Mouse (Mus musculus): ENCODE measurements around the gene Gtdc1.

Gene Gtdc1

GRCm38 (mm10) chr2:44923056-44923883 is 4.2 kb downstream of the Gtdc1 start:
- no peak for DNase-seq

DNA sequence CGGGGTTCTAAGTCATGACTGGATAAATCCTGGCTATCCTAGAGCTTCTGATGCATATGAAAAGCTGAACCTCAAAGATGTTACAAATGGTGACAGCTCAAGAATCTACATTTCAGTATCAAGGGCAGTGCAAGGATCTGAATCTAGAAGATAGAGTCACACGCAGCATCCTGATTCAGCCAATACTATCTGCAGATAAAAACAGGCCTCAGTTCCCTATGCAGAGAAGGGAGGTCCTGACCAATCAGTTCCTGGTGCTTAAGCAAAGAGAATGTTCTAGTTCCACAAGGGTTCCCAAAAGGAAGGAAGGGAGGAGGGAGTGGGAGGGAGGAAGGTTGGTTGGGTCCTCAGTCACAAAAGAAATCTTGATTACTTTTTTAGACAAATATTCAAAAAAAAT is 5.0 kb downstream of the Gtdc1 start:
- DNase-seq = no peak

- DNase-seq = no peak
These were observed 7.0 kb downstream of the Gtdc1 start for GRCm38 (mm10) chr2:44920471-44920870.

GRCm38 (mm10) chr2:44919326-44919725 is 8.1 kb downstream of the Gtdc1 start:
- DNase-seq = no peak

DNA sequence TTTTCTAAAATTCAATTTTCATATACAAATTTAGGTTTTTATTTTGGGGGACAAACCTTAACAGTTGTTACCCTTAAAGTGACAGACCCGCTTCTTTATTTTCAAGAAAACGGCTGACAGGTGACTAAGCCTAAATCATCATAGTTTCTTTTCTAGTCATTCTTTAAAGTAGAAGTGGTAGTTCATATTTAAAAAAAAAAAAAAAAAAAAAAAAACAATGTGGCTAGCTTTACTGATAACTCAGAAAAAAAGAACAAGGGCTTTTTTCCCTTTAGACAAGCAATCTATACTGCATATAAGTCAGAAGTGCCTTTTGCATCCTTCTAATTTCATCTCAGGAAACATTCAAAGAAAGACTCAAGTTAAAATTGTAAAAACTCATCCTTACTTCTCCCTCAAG is 8.7 kb downstream of the Gtdc1 start:
- DNase-seq = no peak

- no peak for DNase-seq
These were observed 11.2 kb downstream of the Gtdc1 start for GRCm38 (mm10) chr2:44916286-44916685.

DNA sequence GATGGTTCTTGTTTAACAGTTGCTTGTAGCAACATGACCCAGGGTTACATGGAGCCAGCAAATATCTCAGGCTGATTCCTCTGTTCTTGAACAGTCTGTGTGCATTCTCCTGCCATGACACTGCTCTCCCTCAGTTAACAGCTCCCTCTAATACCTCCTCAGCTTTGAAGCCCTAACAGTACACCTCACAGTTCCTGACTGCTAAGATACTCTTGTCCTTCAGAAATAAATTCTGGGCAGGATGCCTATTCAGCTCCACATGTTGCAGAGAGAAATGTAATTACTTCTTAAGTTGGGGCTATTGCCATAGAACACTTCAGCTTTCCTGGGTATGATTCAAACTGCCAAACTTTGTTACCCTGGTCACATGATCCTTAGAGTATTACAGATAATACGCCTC is 29.7 kb downstream of the Gtdc1 start:
- no peak for DNase-seq

GRCm38 (mm10) chr2:44873718-44874117 is 53.7 kb downstream of the Gtdc1 start:
- DNase-seq = no peak

DNA sequence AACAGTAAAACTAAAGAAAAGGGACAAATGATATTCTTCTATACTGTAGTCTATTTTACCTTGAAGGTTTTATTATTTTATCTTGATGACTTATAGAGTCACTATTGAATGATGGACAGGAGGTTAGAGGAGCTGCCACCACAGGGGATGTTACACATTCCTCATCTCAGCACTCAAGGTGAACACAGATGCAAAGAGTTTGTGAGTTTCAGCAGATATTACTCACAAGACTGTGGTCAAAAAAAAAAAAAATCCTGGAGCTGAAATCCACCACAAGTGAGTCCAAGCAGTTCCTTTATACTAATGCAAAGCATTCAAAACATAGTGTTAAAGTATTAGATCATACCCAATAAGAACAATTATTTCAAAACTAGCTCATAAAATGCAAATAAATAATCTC is 62.7 kb downstream of the Gtdc1 start:
- DNase-seq = no peak

DNA sequence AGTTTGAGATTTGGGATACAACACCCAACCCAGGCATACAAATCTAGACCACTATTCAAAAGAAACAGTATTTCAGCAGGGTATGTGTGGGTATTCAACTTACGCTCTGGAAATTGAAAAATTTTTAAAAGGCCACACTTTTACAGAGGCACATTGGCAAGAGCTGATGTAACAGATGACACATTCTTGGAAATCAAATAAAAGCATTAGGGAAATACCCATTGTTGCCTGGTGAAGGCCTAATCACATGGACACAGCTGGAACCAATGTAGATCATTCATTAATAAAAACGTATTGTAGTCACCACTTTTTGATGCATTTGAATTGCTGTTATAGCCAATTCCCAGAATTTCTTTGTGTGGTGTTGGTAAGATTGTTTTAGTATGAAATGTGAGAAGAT is 73.0 kb downstream of the Gtdc1 start:
- DNase-seq = no peak

- no peak for DNase-seq
These were observed 77.8 kb downstream of the Gtdc1 start for GRCm38 (mm10) chr2:44849666-44850065.

- DNase-seq = no peak
These were observed 79.3 kb downstream of the Gtdc1 start for GRCm38 (mm10) chr2:44848156-44848555.

- DNase-seq = no peak
These were observed 82.0 kb downstream of the Gtdc1 start for GRCm38 (mm10) chr2:44845424-44845823.

DNA sequence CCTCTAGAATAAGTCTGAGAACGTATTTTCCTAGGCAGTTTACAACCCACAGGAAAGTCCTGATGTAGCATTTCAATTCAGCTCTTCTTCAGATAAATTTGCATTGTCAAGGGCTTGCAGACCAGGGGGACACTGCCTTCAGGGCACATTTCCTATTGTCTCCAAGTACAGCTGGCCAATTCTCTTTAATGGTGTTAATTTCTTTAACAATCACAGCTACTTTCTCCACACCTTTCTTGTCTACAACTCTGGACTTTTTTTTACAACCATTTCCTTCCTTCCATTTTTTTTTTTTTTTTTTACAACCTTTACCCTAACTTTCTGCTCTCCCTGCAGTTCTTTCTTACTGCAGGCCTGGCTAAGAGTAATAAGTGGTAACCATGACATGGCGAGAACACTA is 97.7 kb downstream of the Gtdc1 start:
- no peak for DNase-seq

DNA sequence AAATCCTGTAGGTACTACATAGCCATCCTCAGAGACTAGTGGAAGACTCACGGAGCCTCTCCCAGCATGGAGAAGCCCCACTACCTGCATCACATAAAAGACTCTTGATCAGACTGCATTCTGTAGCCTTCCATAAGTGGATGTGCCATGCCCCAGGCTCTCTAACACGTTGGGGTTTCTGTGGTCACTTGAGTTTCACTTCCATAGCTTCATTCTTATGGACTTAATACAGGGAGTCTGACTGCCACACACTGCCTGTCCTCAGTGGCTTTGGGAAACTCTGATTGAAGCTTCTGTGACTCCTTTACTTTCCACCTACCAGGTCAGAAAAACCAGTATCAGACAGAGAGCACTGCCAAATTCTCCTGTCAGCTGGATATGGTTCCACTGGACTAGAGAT is 98.1 kb downstream of the Gtdc1 start:
- no peak for DNase-seq

GRCm38 (mm10) chr2:44826609-44827008 is 100.8 kb downstream of the Gtdc1 start:
- DNase-seq = no peak

DNA sequence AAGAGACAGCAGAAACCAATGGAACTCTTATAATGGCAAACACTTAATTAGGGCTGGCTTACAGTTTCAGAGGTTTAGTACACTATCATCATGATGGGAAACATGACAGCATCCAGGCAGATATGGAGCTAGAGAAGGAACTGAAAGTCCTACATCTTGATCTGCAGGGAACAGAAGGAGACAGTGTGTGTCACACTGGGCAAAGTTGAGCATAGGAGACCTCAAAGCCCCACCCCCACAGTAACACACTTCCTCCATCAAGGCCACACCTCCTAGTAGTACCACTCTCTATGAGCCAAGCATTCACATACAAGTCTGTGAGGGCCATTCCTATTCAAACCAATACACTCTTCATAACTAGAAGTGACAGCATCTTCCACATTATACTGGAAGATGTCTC is 109.7 kb downstream of the Gtdc1 start:
- no peak for DNase-seq

GRCm38 (mm10) chr2:44813729-44814128 is 113.7 kb downstream of the Gtdc1 start:
- DNase-seq = no peak

DNA sequence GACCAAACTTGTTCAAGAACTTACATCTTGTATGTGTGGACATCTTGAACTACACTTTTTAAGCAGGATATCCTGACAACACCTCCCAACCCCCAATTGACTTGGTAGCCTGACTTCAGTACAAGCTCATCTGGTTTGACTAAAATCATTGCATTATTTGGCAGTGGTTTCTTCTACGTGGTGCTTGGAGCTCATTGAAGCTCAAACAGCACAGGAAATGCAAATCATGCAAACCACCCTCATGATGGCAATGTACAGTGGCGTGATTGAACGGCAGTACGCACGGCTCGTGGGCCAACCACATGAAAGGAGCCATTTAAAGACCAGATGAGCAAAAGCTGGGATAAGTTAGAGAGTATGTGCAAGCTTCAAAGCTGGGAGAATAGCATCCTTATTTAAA is 123.0 kb downstream of the Gtdc1 start:
- DNase-seq = no peak

DNA sequence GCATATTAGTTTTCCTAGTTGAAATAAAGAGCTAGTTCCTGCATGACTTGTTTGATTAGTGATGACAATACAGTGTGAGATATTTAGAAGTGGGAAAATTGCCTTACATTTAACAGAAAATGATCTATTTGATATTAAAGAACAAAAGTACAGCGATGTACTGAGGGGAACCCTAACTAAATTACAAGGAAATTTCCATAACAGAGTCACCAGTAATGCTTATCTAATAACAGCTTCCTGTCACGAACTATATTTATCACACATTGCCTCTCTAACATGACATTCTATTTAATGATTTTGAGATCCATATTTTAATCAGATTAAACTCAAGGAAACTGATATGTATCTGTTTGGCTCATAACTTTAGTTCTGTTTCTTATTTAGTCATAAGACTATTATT is 126.1 kb downstream of the Gtdc1 start:
- DNase-seq = no peak

DNA sequence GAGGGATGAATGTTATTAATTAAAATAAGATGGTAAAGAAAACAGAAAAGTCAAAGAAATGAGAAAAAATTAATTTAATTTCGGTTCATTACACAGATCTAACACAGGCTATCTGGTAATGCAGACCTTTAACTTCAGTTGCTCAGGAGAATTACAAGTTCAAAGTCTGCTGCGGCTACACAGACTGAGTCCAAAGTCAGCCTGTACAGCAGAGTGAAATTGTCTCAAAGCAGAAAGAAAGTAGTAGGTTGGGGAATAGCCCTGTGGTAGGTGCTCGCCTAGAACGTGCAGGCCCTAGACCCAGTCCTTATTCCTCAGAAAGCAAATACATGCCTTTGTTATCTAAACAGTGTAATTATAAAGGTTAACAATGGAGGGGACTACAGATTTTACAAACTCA is 135.6 kb downstream of the Gtdc1 start:
- no peak for DNase-seq

DNA sequence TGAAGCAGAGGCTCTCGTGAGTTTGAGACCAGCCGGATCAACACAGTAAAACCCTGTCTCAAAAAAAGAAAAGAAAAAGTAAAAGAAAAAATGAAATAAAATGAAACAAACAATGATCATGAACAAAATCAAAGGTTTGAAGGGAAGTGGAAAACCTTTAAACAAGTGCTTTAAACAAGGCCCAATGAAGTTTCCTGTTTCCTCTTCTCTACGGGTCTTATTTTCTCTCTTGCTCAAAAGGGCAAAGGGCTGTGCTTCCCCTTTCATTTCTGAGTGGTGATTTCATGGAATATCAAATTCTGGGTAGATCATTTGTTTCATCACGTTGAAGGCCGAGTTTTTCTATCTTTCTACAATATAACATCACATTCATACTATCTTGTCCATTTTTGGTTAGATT is 136.3 kb downstream of the Gtdc1 start:
- DNase-seq = no peak

DNA sequence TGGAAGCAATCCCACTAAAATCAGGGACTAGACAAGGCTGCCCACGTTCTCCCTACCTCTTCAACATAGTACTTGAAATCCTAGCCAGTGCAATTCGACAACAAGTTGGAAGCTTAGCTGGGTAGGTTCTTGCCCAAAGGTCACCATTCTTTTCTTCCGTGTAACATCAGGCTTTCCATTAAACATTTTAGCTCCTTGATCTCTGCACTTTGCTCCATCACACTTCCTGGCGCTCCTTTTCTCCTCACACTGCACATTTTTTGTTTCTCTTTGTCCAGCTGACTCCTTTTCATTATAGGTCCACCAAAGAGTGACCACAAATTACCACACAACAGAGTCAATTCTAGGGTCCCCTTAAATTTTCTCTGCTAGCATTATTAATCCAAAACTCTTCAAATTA is 144.7 kb downstream of the Gtdc1 start:
- DNase-seq = no peak

DNA sequence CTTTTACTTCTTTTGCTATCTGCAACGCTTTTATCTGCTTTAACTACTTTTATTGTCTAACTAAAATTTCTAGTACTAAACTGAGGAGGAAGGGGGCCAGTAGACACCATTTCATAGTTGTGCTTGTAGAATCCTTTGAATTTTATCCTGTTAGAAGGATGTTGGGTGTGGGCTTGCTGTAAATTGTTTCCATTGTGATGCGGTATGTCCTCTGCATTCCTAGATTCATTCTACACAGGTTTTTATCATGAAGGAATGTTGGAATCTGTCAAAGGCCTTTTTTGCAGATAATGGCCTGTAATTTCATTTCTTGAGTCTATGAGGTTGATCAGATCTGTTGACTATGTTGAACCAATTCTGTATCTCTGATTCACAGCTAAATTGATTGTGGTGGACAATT is 146.5 kb downstream of the Gtdc1 start:
- no peak for DNase-seq

DNA sequence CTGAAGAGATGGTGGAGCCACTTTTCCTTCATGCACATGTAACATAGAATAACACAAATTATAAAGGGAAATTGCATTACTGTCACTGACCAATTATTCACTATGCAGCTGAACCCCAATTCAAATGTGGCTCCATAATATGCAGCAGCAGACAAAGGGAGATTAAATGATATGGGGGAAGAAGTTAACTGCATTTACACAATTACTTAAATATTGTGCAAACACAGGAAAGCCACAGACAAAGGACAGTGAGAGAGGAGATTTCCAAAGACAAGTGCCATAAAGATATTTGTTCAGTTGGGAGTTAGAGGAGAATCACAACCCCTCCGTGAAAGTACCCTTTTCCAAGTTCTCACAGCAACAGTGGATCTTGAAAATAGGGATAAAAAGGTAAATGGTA is 163.6 kb downstream of the Gtdc1 start:
- no peak for DNase-seq

All from lung, postnatal 14 days (tissue).